Mouse (Mus musculus) E14TG2a.4 (cell line): ENCODE results near the gene Supt3.

Experiments
- H3K27me3 ChIP-seq: 2 replicates; pipeline ENCODE4 v1.6.1; 2014; ENCODE audit warnings: low read length, control low read depth; ENCODE audit not compliant: insufficient read depth
- H3K36me3 ChIP-seq: 2 replicates; pipeline ENCODE4 v1.6.1; 2014; ENCODE audit warnings: low read length, control low read depth; ENCODE audit not compliant: insufficient read depth
- H3K4me1 ChIP-seq: replicated peaks from 2 replicates; pipeline ENCODE4 v1.6.1; 2014; ENCODE audit warnings: low read depth, low read length, control low read depth
- H3K4me3 ChIP-seq: replicated peaks from 2 replicates; pipeline ENCODE4 v1.5.1; 2014; ENCODE audit warnings: mild to moderate bottlenecking, low read length
- H3K9me3 ChIP-seq: 2 replicates; pipeline ENCODE4 v1.6.1; 2014; ENCODE audit warnings: low read length, control low read depth
- CTCF ChIP-seq: conservative IDR thresholded peaks from 2 replicates; pipeline ENCODE4 v1.5.1; 2014; ENCODE audit warnings: low read length
- NANOG ChIP-seq: IDR thresholded peaks from 2 replicates; pipeline ENCODE4 v1.6.1; 2014; ENCODE audit warnings: borderline replicate concordance, low read length, mixed read lengths
- POU5F1 ChIP-seq: IDR thresholded peaks from 2 replicates; pipeline ENCODE4 v1.6.1; 2014; ENCODE audit warnings: low read length, borderline replicate concordance

The Supt3 gene

DNA sequence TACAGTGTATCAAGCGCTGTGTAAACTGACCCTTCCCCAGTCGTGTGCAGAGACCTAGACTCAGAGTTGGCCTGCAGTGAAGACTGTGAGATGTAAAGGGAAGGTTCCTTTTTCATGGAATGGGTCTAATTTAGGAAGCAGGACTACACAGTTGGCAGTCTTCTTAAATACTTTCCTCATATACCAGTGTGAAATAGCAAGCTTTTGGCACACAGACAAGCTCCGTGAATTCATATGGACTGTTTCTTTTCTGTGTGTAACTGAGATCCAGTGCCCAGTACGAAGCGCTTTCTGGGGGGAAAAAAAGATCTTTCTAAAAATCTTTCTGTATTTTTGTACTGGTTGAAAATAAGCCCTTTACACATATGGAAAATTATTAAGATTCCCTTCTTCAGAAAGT, 286.8 kb downstream of the Supt3 start:
- Histone ChIP-seq H3K9me3 (no peaks in the 10 kb centered on the region), H3K27me3 (no peaks in the 10 kb centered on the region), H3K36me3 (no peaks in the 10 kb centered on the region), H3K4me1 (no peaks in the 10 kb centered on the region), H3K4me3 (no peak overlapping the region)
- TF ChIP-seq CTCF, result no peak
- no peak for TF ChIP-seq POU5F1
- no peak for TF ChIP-seq NANOG

DNA sequence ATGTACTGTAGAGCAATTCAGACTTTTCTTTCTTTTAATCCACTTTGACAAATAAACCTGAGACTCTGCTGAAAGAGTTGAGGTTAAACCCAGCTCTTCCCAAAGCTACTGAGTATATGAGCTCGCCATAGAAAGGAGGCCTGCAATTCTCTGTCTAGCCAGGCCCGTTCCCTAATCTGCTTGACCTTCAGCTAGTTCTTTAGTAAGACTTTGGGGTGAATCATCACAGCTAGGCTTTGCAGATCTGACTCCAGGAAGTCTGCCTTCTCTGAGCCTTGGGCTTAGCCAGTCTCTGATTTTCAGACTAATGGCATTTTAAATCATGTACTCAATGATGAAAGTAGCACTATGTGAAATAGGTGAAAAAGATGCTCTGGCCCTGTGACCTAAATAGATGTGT, 288.5 kb downstream of the Supt3 start:
- TF ChIP-seq NANOG, result no peak
- TF ChIP-seq CTCF, result no peak
- no peak for TF ChIP-seq POU5F1

GRCm38 (mm10) chr17:45067441-45067840, 290.5 kb downstream of the Supt3 start:
- H3K36me3 ChIP-seq, result no peaks in the 10 kb centered on the region

More for the DNA sequence above, 288.5 kb downstream of the Supt3 start:
- Histone ChIP-seq H3K36me3 (no peaks in the 10 kb centered on the region), H3K27me3 (no peaks in the 10 kb centered on the region), H3K4me3 (no peak overlapping the region), H3K4me1 (no peaks in the 10 kb centered on the region), H3K9me3 (no peaks in the 10 kb centered on the region)

GRCm38 (mm10) chr17:45068321-45068720, 291.4 kb downstream of the Supt3 start:
- no peak for TF ChIP-seq POU5F1
- no peak for TF ChIP-seq NANOG
- TF ChIP-seq CTCF, result no peak
- no peak overlapping the region for H3K4me3 ChIP-seq
- no peaks in the 10 kb centered on the region for H3K4me1 ChIP-seq
- no peaks in the 10 kb centered on the region for H3K36me3 ChIP-seq
- no peaks in the 10 kb centered on the region for H3K27me3 ChIP-seq
- no peaks in the 10 kb centered on the region for H3K9me3 ChIP-seq

More at GRCm38 (mm10) chr17:45067441-45067840, 290.5 kb downstream of the Supt3 start:
- Histone ChIP-seq H3K4me3 (no peak overlapping the region), H3K9me3 (no peaks in the 10 kb centered on the region), H3K4me1 (no peaks in the 10 kb centered on the region), H3K27me3 (no peaks in the 10 kb centered on the region)
- TF ChIP-seq POU5F1 (no peak), CTCF (no peak), NANOG (no peak)

GRCm38 (mm10) chr17:45072495-45073347, 295.8 kb downstream of the Supt3 start:
- Histone ChIP-seq H3K4me3 (no peak overlapping the region), H3K36me3 (no peaks in the 10 kb centered on the region), H3K9me3 (no peaks in the 10 kb centered on the region), H3K27me3 (no peaks in the 10 kb centered on the region), H3K4me1 (no peaks in the 10 kb centered on the region)
- TF ChIP-seq POU5F1 (no peak), NANOG (no peak), CTCF (no peak)

GRCm38 (mm10) chr17:45073348-45073634, 296.3 kb downstream of the Supt3 start:
- Histone ChIP-seq H3K4me1 (no peaks in the 10 kb centered on the region), H3K36me3 (no peaks in the 10 kb centered on the region), H3K9me3 (no peaks in the 10 kb centered on the region), H3K4me3 (no peak overlapping the region), H3K27me3 (no peaks in the 10 kb centered on the region)
- TF ChIP-seq CTCF (no peak), NANOG (no peak), POU5F1 (no peak)

GRCm38 (mm10) chr17:45073779-45074178, 296.8 kb downstream of the Supt3 start:
- H3K4me1 ChIP-seq, result no peaks in the 10 kb centered on the region
- TF ChIP-seq NANOG (no peak), CTCF (peak; percentile 61)

DNA sequence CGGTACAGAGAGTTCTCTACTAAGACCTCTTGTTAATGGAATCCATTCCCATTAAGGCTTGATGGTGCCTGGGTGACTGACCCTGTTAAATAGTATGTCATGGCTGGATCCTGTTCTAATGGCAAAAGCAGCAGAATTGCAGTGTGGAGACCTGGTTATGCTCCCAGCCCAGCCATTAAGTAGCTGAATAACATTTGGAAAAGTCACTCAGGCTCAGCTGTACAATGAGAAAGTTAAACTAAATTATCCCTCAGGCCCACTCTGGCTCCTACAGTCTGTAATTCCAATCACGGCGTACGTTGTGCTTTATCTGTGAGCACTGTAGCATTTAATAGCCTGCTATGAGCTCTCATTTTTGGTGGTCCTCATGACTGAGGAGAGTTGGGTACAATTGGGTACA, 300.0 kb downstream of the Supt3 start:
- no peaks in the 10 kb centered on the region for H3K27me3 ChIP-seq
- H3K4me1 ChIP-seq, result no peaks in the 10 kb centered on the region
- TF ChIP-seq POU5F1, result no peak

More at GRCm38 (mm10) chr17:45073779-45074178, 296.8 kb downstream of the Supt3 start:
- no peaks in the 10 kb centered on the region for H3K27me3 ChIP-seq
- H3K9me3 ChIP-seq, result no peaks in the 10 kb centered on the region
- H3K4me3 ChIP-seq, result no peak overlapping the region
- H3K36me3 ChIP-seq, result no peaks in the 10 kb centered on the region

DNA sequence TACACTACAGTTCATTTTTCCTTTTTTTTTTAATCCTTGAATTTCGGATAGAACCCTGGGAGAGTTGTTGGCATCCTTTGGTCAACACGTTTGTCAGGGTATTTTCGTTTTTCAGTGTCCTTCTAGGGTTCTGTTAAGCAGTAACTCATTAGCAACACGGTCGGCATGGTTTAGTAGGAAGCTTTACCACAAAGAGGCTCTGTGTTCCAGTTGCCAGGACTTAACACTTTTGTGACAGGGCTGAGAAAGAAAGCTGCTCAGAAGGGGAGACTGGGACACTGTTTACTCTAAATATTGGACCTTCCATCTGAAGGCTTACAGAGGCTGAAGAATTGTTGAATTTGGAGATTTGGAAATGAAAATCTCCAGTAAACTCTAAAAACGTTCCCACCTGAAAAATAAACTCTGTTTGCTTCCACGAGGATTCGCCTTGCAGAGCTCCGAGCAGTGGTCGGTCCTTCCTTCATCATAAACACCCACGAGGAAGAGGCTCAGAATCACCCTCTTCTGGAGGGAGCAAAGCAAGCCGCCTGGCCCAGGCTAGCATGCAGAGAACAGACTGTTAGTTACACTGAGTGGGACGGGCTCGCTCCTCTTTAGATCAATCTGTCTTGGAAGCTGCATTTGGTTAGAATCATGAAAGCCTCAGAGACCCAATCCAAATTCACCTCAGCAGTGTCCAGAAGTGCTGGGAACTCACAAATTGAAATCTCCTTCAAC, 301.1 kb downstream of the Supt3 start:
- H3K27me3 ChIP-seq, result no peaks in the 10 kb centered on the region
- H3K36me3 ChIP-seq, result no peaks in the 10 kb centered on the region
- H3K9me3 ChIP-seq, result no peaks in the 10 kb centered on the region
- no peaks in the 10 kb centered on the region for H3K4me1 ChIP-seq
- no peak for TF ChIP-seq NANOG
- TF ChIP-seq POU5F1, result no peak
- TF ChIP-seq CTCF, result no peak
- H3K4me3 ChIP-seq, result no peak overlapping the region

More for the DNA sequence above, 300.0 kb downstream of the Supt3 start:
- H3K36me3 ChIP-seq, result no peaks in the 10 kb centered on the region
- H3K9me3 ChIP-seq, result no peaks in the 10 kb centered on the region
- H3K4me3 ChIP-seq, result no peak overlapping the region
